Mouse (Mus musculus): ENCODE measurements around the gene Gprc5c. TPM values are rescaled to one million over a fixed set of nuclear protein-coding genes. Genes with fewer than 3 reads are reported as not detected.

Gprc5c gene
- polyA plus RNA-seq, 1 experiment from 2014 or later, result 39.2 TPM

- Histone ChIP-seq H3K36me3 (ENCODE audit: insufficient read depth) (no peaks in the 10 kb centered on the region), H3K27ac (ENCODE audit: low read depth) (peak overlapping the region; percentile 77), H3K9ac (no peak overlapping the region), H3K9me3 (ENCODE audit: low read depth, low read length) (no peaks in the 10 kb centered on the region), H3K27me3 (ENCODE audit: insufficient read depth, low read length) (no peaks in the 10 kb centered on the region), H3K4me1 (ENCODE audit: insufficient read depth) (peaks cover 5% of the 10 kb centered on the region), H3K4me2 (no peak overlapping the region), H3K4me3 (ENCODE audit: low read depth, low read length) (no peak overlapping the region)
- WGBS, result 41% methylated on average over 3 of the region's 3 CpGs
- ATAC-seq (ENCODE audit: insufficient read depth) (peak; percentile 41; the same call in 1 of the 2 replicates), DNase-seq (peak; percentile 62)
- no peak for TF ChIP-seq CTCF (IDR thresholded peaks at IDR 0.05; ENCODE audit: low read depth)
Observed at GRCm38 (mm10) chr11:114820444-114820843, 30.5 kb upstream of the Gprc5c start.

GRCm38 (mm10) chr11:114821325-114821724 lies 29.6 kb upstream of the Gprc5c start:
- no peaks in the 10 kb centered on the region for H3K27me3 ChIP-seq (ENCODE audit: insufficient read depth, low read length)
- peak overlapping the region; percentile 55; the same call in 1 of the 2 replicates for H3K27ac ChIP-seq (ENCODE audit: low read depth)
- no peak overlapping the region for H3K4me2 ChIP-seq
- no peaks in the 10 kb centered on the region for H3K9me3 ChIP-seq (ENCODE audit: low read depth, low read length)
- no peak overlapping the region for H3K4me3 ChIP-seq (ENCODE audit: low read depth, low read length)
- H3K4me1 ChIP-seq (ENCODE audit: insufficient read depth), result peaks cover 5% of the 10 kb centered on the region
- TF ChIP-seq CTCF (IDR thresholded peaks at IDR 0.05; ENCODE audit: low read depth), result no peak
- H3K9ac ChIP-seq, result no peak overlapping the region
- no peak for DNase-seq
- H3K36me3 ChIP-seq (ENCODE audit: insufficient read depth), result no peaks in the 10 kb centered on the region
- 56% methylated on average over 1 of the region's 1 CpGs for WGBS
- no peak for ATAC-seq (ENCODE audit: insufficient read depth)

- DNase-seq (peak; percentile 87), ATAC-seq (ENCODE audit: insufficient read depth) (peak; percentile 80)
- peak overlapping the region; percentile 68 for H3K27ac ChIP-seq (ENCODE audit: low read depth)
- H3K4me1 ChIP-seq (ENCODE audit: insufficient read depth), result peaks cover 9% of the 10 kb centered on the region
- H3K4me3 ChIP-seq (ENCODE audit: low read depth, low read length), result no peak overlapping the region
- no peaks in the 10 kb centered on the region for H3K36me3 ChIP-seq (ENCODE audit: insufficient read depth)
- 37% methylated on average over 12 of the region's 12 CpGs for WGBS
- H3K27me3 ChIP-seq (ENCODE audit: insufficient read depth, low read length), result no peaks in the 10 kb centered on the region
- no peaks in the 10 kb centered on the region for H3K9me3 ChIP-seq (ENCODE audit: low read depth, low read length)
- peak overlapping the region; percentile 36 for H3K4me2 ChIP-seq
- no peak overlapping the region for H3K9ac ChIP-seq
- no peak for TF ChIP-seq CTCF (IDR thresholded peaks at IDR 0.05; ENCODE audit: low read depth)
Observed at GRCm38 (mm10) chr11:114822727-114823126, 28.2 kb upstream of the Gprc5c start.

- 4% methylated on average over 11 of the region's 11 CpGs for WGBS
- Histone ChIP-seq H3K4me1 (ENCODE audit: insufficient read depth) (peaks cover 9% of the 10 kb centered on the region), H3K36me3 (ENCODE audit: insufficient read depth) (no peaks in the 10 kb centered on the region), H3K9me3 (ENCODE audit: low read depth, low read length) (no peaks in the 10 kb centered on the region), H3K4me2 (peak overlapping the region; percentile 36; the same call in 1 of the 2 replicates), H3K9ac (no peak overlapping the region), H3K4me3 (ENCODE audit: low read depth, low read length) (no peak overlapping the region), H3K27me3 (ENCODE audit: insufficient read depth, low read length) (no peaks in the 10 kb centered on the region), H3K27ac (ENCODE audit: low read depth) (peak overlapping the region; percentile 68)
- ATAC-seq (ENCODE audit: insufficient read depth), result peak; percentile 43
- peak; percentile 32 for DNase-seq
- TF ChIP-seq CTCF (IDR thresholded peaks at IDR 0.05; ENCODE audit: low read depth), result no peak
Observed at GRCm38 (mm10) chr11:114823199-114823725, 27.7 kb upstream of the Gprc5c start.

- 25% methylated on average over 5 of the region's 5 CpGs for WGBS
- Histone ChIP-seq H3K4me1 (ENCODE audit: insufficient read depth) (peaks cover 24% of the 10 kb centered on the region), H3K4me2 (no peak overlapping the region), H3K9me3 (ENCODE audit: low read depth, low read length) (no peaks in the 10 kb centered on the region), H3K36me3 (ENCODE audit: insufficient read depth) (no peaks in the 10 kb centered on the region), H3K27me3 (ENCODE audit: insufficient read depth, low read length) (no peaks in the 10 kb centered on the region), H3K4me3 (ENCODE audit: low read depth, low read length) (no peak overlapping the region), H3K9ac (no peak overlapping the region), H3K27ac (ENCODE audit: low read depth) (peak overlapping the region; percentile 42; the same call in 1 of the 2 replicates)
- ATAC-seq (ENCODE audit: insufficient read depth) (no peak), DNase-seq (peak; percentile 42)
- TF ChIP-seq CTCF (IDR thresholded peaks at IDR 0.05; ENCODE audit: low read depth), result no peak
Observed at GRCm38 (mm10) chr11:114826686-114827085, 24.3 kb upstream of the Gprc5c start.

GRCm38 (mm10) chr11:114829499-114830432 lies 21.2 kb upstream of the Gprc5c start:
- 4% methylated on average over 24 of the region's 24 CpGs for WGBS
- Histone ChIP-seq H3K36me3 (ENCODE audit: insufficient read depth) (no peaks in the 10 kb centered on the region), H3K9me3 (ENCODE audit: low read depth, low read length) (no peaks in the 10 kb centered on the region), H3K4me2 (peak overlapping the region; percentile 80), H3K4me1 (ENCODE audit: insufficient read depth) (peaks cover 25% of the 10 kb centered on the region), H3K9ac (peak overlapping the region; percentile 58), H3K27ac (ENCODE audit: low read depth) (peak overlapping the region; percentile 97), H3K27me3 (ENCODE audit: insufficient read depth, low read length) (no peaks in the 10 kb centered on the region), H3K4me3 (ENCODE audit: low read depth, low read length) (peak overlapping the region; percentile 32)
- ATAC-seq (ENCODE audit: insufficient read depth) (peak; percentile 95), DNase-seq (peak; percentile 82)
- no peak for TF ChIP-seq CTCF (IDR thresholded peaks at IDR 0.05; ENCODE audit: low read depth)

- peak; percentile 25; the same call in 1 of the 2 replicates for ATAC-seq (ENCODE audit: insufficient read depth)
- H3K9me3 ChIP-seq (ENCODE audit: low read depth, low read length), result no peaks in the 10 kb centered on the region
- no peaks in the 10 kb centered on the region for H3K27me3 ChIP-seq (ENCODE audit: insufficient read depth, low read length)
- H3K9ac ChIP-seq, result peak overlapping the region; percentile 35
- 10% methylated on average over 8 of the region's 8 CpGs for WGBS
- H3K36me3 ChIP-seq (ENCODE audit: insufficient read depth), result no peaks in the 10 kb centered on the region
- no peak for TF ChIP-seq CTCF (IDR thresholded peaks at IDR 0.05; ENCODE audit: low read depth)
- H3K27ac ChIP-seq (ENCODE audit: low read depth), result peak overlapping the region; percentile 97
- DNase-seq, result no peak
- H3K4me2 ChIP-seq, result peak overlapping the region; percentile 80
- peak overlapping the region; percentile 32; the same call in 1 of the 2 replicates for H3K4me3 ChIP-seq (ENCODE audit: low read depth, low read length)
- H3K4me1 ChIP-seq (ENCODE audit: insufficient read depth), result peaks cover 25% of the 10 kb centered on the region
Observed at GRCm38 (mm10) chr11:114830433-114830773, 20.5 kb upstream of the Gprc5c start.
